In the genomic region with DNA sequence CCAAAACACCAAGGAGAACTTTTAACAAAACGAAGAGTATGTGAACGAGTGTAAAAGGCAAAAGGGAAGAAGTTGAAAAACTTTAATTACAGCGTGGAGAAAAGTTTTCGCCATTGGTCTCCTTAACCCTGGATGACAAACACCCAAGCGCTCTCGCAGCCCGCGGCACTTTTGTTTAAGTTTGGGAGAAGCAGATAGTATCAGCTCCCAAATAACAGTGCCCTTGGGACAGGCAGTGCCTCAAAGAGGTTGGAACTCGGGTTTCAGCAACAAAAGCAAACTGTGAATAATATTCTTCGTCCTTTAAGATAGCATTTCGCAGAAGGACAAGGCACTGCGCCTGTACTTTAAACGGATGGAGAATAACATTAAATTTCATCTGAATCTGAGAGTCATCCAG, we compare ENCODE assay signal across 9 mouse cellular contexts. TPM values are rescaled to one million over a fixed set of nuclear protein-coding genes. Genes with fewer than 3 reads are reported as not detected.
DNase-seq lines count a peak whose midpoint lies in the region; ATAC-seq and TF ChIP-seq lines count a peak whose summit lies in the region.
"Had no signal": no experiment of that assay in that cellular context is flagged by ENCODE, and none has a peak within 500 bp of the region (broad histone marks: within the 10 kb centered on the region; RNA-seq: fewer than 3 reads in every experiment).

No protein-coding gene starts in this region.

- H3K4me2 ChIP-seq in heart, embryonic 13.5 days = peak overlapping the region; percentile 99
- H3K4me2 ChIP-seq in embryonic facial prominence, embryonic 13.5 days = peak overlapping the region; percentile 99
- H3K4me2 ChIP-seq in intestine, embryonic 16.5 days (ENCODE audit: low read depth, low read length) = 0 out of 2 replicates have a peak overlapping the region, but pooled peaks have one; percentile 8
- H3K4me2 ChIP-seq in midbrain, postnatal 0 days (ENCODE audit: low read depth, low read length, poor library complexity, severe bottlenecking) = peak overlapping the region; percentile 92

- H3K36me3 ChIP-seq in heart, embryonic 13.5 days = no peaks in the 10 kb centered on the region
- no peaks in the 10 kb centered on the region for H3K36me3 ChIP-seq in embryonic facial prominence, embryonic 13.5 days
- H3K36me3 ChIP-seq in intestine, embryonic 16.5 days (ENCODE audit: control insufficient read depth, insufficient read depth, low read length) = no peaks in the 10 kb centered on the region
- no peaks in the 10 kb centered on the region for H3K36me3 ChIP-seq in midbrain, postnatal 0 days (ENCODE audit: insufficient read depth, low read length)

- H3K9ac ChIP-seq in heart, embryonic 13.5 days = peak overlapping the region; percentile 77
- peak overlapping the region; percentile 74 for H3K9ac ChIP-seq in embryonic facial prominence, embryonic 13.5 days
- no peak overlapping the region for H3K9ac ChIP-seq in intestine, embryonic 16.5 days (ENCODE audit: low read depth, low read length)
- no peak overlapping the region for H3K9ac ChIP-seq in midbrain, postnatal 0 days (replicated peaks; ENCODE audit: low read length, poor library complexity, severe bottlenecking)

- no peaks in the 10 kb centered on the region for H3K9me3 ChIP-seq in heart, embryonic 13.5 days
- no peaks in the 10 kb centered on the region for H3K9me3 ChIP-seq in embryonic facial prominence, embryonic 13.5 days
- H3K9me3 ChIP-seq in intestine, embryonic 16.5 days (ENCODE audit: control insufficient read depth, low read length) = no peaks in the 10 kb centered on the region
- no peaks in the 10 kb centered on the region for H3K9me3 ChIP-seq in midbrain, postnatal 0 days (ENCODE audit: low read length)

- H3K27me3 ChIP-seq in heart, embryonic 13.5 days (replicated peaks) = peaks cover 41% of the 10 kb centered on the region
- H3K27me3 ChIP-seq in embryonic facial prominence, embryonic 13.5 days = peaks cover 87% of the 10 kb centered on the region
- peaks cover 37% of the 10 kb centered on the region for H3K27me3 ChIP-seq in intestine, embryonic 16.5 days (replicated peaks; ENCODE audit: control insufficient read depth, insufficient read depth, low read length)
- H3K27me3 ChIP-seq in midbrain, postnatal 0 days (ENCODE audit: insufficient read depth, low read length) = peaks cover 39% of the 10 kb centered on the region

- no peak for DNase-seq in heart, postnatal 4 days
- no peak for DNase-seq in midbrain, postnatal 0 days (ENCODE audit: low spot score)
- DNase-seq in left cerebral cortex, postnatal 25 days (ENCODE audit: low spot score in 2 of 2) = no peak
- DNase-seq in thymus, postnatal 36 days = no peak
- DNase-seq in natural killer cell, adult 2 months (ENCODE audit: low spot score in 2 of 2) = no peak
- DNase-seq: thymus, adult 2 months had no signal

- no peak for TF ChIP-seq CTCF in midbrain, postnatal 0 days (IDR thresholded peaks at IDR 0.05)

- intact Hi-C loops in left cerebral cortex, postnatal 25 days (cut with DNase I) = no loop called here

- WGBS in heart, embryonic 13.5 days = 2% methylated on average over 13 of the region's 13 CpGs
- under 1% methylated on average over 13 of the region's 13 CpGs for WGBS in embryonic facial prominence, embryonic 13.5 days
- WGBS in intestine, embryonic 16.5 days = 3% methylated on average over 13 of the region's 13 CpGs
- WGBS in midbrain, postnatal 0 days = 3% methylated on average over 13 of the region's 13 CpGs

- H3K27ac ChIP-seq in heart, embryonic 13.5 days (replicated peaks) = no peak overlapping the region
- peak overlapping the region; percentile 34; the same call in 1 of the 2 replicates for H3K27ac ChIP-seq in embryonic facial prominence, embryonic 13.5 days
- H3K27ac ChIP-seq in intestine, embryonic 16.5 days (ENCODE audit: low read length) = no peak overlapping the region
- no peak overlapping the region for H3K27ac ChIP-seq in midbrain, postnatal 0 days (ENCODE audit: low read depth, low read length)

- no peak for ATAC-seq in heart, embryonic 13.5 days (ENCODE audit: extremely low read depth, insufficient number of reproducible peaks, low FRiP score, low TSS enrichment)
- no peak for ATAC-seq in embryonic facial prominence, embryonic 13.5 days (ENCODE audit: insufficient number of reproducible peaks, insufficient read depth, low FRiP score, low TSS enrichment, low read depth)
- ATAC-seq in intestine, embryonic 16.5 days = no peak
- no peak for ATAC-seq in midbrain, postnatal 0 days (ENCODE audit: low FRiP score)

- H3K4me1 ChIP-seq in heart, embryonic 13.5 days = peaks cover 25% of the 10 kb centered on the region
- peaks cover 37% of the 10 kb centered on the region for H3K4me1 ChIP-seq in embryonic facial prominence, embryonic 13.5 days
- H3K4me1 ChIP-seq in intestine, embryonic 16.5 days (ENCODE audit: control insufficient read depth, insufficient read depth, low read length) = peaks cover 13% of the 10 kb centered on the region
- H3K4me1 ChIP-seq in midbrain, postnatal 0 days (ENCODE audit: insufficient read depth, low read length) = peaks cover 11% of the 10 kb centered on the region

- peak overlapping the region; percentile 68 for H3K4me3 ChIP-seq in heart, embryonic 13.5 days
- H3K4me3 ChIP-seq in embryonic facial prominence, embryonic 13.5 days = peak overlapping the region; percentile 62
- peak overlapping the region; percentile 11; the same call in 1 of the 2 replicates for H3K4me3 ChIP-seq in intestine, embryonic 16.5 days (ENCODE audit: low read length)
- H3K4me3 ChIP-seq in midbrain, postnatal 0 days (ENCODE audit: low read depth, low read length) = peak overlapping the region; percentile 37

RNA-seq across cellular contexts. Expression of a gene that starts 0.6 kb away (rescaled TPM):
- 27.2 and 30.0 TPM in 2 replicates for polyA plus RNA-seq in heart, embryonic 13.5 days (2015; fragmentation: Nextera tagmentation; extraction: Ambion mirVana)
- total RNA-seq in heart, postnatal 4 days (2021) = 10 to 100 TPM; 33.5 to 46.9 TPM
- 67.4 and 87.4 TPM in 2 replicates for polyA plus RNA-seq in embryonic facial prominence, embryonic 13.5 days (2015; fragmentation: Nextera tagmentation; extraction: Ambion mirVana)
- polyA plus RNA-seq in intestine, embryonic 16.5 days (2015; fragmentation: Nextera tagmentation; extraction: Ambion mirVana) = 25.3 and 26.2 TPM in 2 replicates
- 47.6 and 49.5 TPM in 2 replicates for total RNA-seq in midbrain, postnatal 0 days (2014; rRNA removed)
- 30.6 and 30.8 TPM in 2 replicates for polyA plus RNA-seq in midbrain, postnatal 0 days (2015; fragmentation: Nextera tagmentation; extraction: Ambion mirVana)
- 10 to 100 TPM; 25.7 to 33.0 TPM for total RNA-seq in left cerebral cortex, postnatal 25 days (2021)

RNA-seq across cellular contexts. Expression of a gene that starts 1.2 kb away (rescaled TPM):
- 156 and 180 TPM in 2 replicates for polyA plus RNA-seq in heart, embryonic 13.5 days (2015; fragmentation: Nextera tagmentation; extraction: Ambion mirVana)
- 10 to 100 TPM; 80.6 to 84.0 TPM for total RNA-seq in heart, postnatal 4 days (2021)
- 308 and 317 TPM in 2 replicates for polyA plus RNA-seq in embryonic facial prominence, embryonic 13.5 days (2015; fragmentation: Nextera tagmentation; extraction: Ambion mirVana)
- polyA plus RNA-seq in intestine, embryonic 16.5 days (2015; fragmentation: Nextera tagmentation; extraction: Ambion mirVana) = 180 and 206 TPM in 2 replicates
- total RNA-seq in midbrain, postnatal 0 days (2014; rRNA removed) = 169 and 210 TPM in 2 replicates
- 368 and 370 TPM in 2 replicates for polyA plus RNA-seq in midbrain, postnatal 0 days (2015; fragmentation: Nextera tagmentation; extraction: Ambion mirVana)
- 10 to 100 TPM; 96.2 to 98.3 TPM for total RNA-seq in left cerebral cortex, postnatal 25 days (2021)

RNA-seq across cellular contexts. Expression of a gene that starts 46.4 kb away (rescaled TPM):
- polyA plus RNA-seq in heart, embryonic 13.5 days (2015; fragmentation: Nextera tagmentation; extraction: Ambion mirVana) = 0.11 and 0.52 TPM in 2 replicates
- total RNA-seq in heart, postnatal 4 days (2021) = 1 to 10 TPM; 1.3 to 2.1 TPM
- polyA plus RNA-seq in embryonic facial prominence, embryonic 13.5 days (2015; fragmentation: Nextera tagmentation; extraction: Ambion mirVana) = 1.7 and 2.9 TPM in 2 replicates
- polyA plus RNA-seq in intestine, embryonic 16.5 days (2015; fragmentation: Nextera tagmentation; extraction: Ambion mirVana) = 0.42 and 0.65 TPM in 2 replicates
- total RNA-seq in midbrain, postnatal 0 days (2014; rRNA removed) = 0.93 and 4.0 TPM in 2 replicates
- 0.28 and 0.54 TPM in 2 replicates for polyA plus RNA-seq in midbrain, postnatal 0 days (2015; fragmentation: Nextera tagmentation; extraction: Ambion mirVana)
- total RNA-seq in left cerebral cortex, postnatal 25 days (2021) = 1 to 10 TPM; 3.8 to 4.6 TPM

Comparison
In these comparisons a context has a peak if more than half of its experiments do, and no peak if none do; other contexts are left out.
1. H3K4me2 ChIP-seq: peak in every context shown above with its lines; median percentile 99 in heart, embryonic 13.5 days; 99 in embryonic facial prominence, embryonic 13.5 days; 92 in midbrain, postnatal 0 days; 8 in intestine, embryonic 16.5 days.
2. H3K4me3 ChIP-seq: peak in every context shown above with its lines; median percentile 68 in heart, embryonic 13.5 days; 62 in embryonic facial prominence, embryonic 13.5 days; 37 in midbrain, postnatal 0 days; 11 in intestine, embryonic 16.5 days.
3. H3K9ac ChIP-seq: peak in heart, embryonic 13.5 days (single experiment) and embryonic facial prominence, embryonic 13.5 days (single experiment); none in intestine, embryonic 16.5 days (single experiment) and midbrain, postnatal 0 days (single experiment).